Mouse (Mus musculus): ENCODE data around the gene Gm26602. TPM values are rescaled to one million over a fixed set of nuclear protein-coding genes. Genes with fewer than 3 reads are reported as not detected.
"Not testable (repeated sequence)": the region's sequence is repeated elsewhere in the genome, so short reads cannot be mapped to it uniquely, and the experiment has no call there.

The Gm26602 gene
- total RNA-seq, 1 experiment: 2.3 TPM

DNA sequence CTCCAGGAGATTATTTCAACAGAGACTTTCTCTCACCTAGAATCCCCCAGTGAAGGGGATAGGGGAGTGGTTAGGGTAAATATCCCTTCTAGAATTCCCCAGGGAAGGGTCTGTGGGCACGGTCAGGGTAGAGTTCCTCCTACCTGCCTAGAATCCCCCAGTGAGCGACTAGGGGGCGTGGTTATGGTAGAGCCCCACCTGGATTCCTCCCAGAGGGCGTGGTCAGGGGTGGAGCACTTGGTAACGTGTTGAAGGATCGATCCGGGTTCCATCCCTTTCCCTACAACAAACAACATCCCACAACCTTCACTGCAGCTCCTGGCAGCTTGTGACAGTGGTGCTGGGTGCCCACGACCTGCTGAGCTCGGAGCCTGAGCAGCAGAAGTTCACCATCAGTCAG lies 29.9 kb upstream of the Gm26602 start:
- Histone ChIP-seq H3K9me3 (ENCODE audit: control insufficient read depth, insufficient read depth, low read depth, low read length) (no peaks in the 10 kb centered on the region), H3K4me3 (ENCODE audit: insufficient read depth in 1 of 2, low read depth in 1 of 2, low read length in 2 of 2, poor library complexity in 1 of 2, severe bottlenecking in 1 of 2) (no peak overlapping the region), H3K36me3 (ENCODE audit: control insufficient read depth, insufficient read depth, low read length, poor library complexity, severe bottlenecking) (no peaks in the 10 kb centered on the region), H3K9ac (ENCODE audit: insufficient read depth, low read depth, low read length, poor library complexity, severe bottlenecking) (no peak overlapping the region), H3K4me1 (ENCODE audit: control insufficient read depth in 2 of 2, insufficient read depth in 2 of 2, low read length in 2 of 2, poor library complexity in 1 of 2) (peaks cover 0 to 19% of the 10 kb centered on the region in 2 experiments; a peak in 1 of 4 replicates), H3K27ac (ENCODE audit: insufficient read depth, low read depth, low read length, poor library complexity, severe bottlenecking) (no peak overlapping the region)
- DNase-seq (ENCODE audit: low read depth, low spot score): no peak
- in situ Hi-C loops (cut with MboI; ENCODE audit: low sequenced_read_pairs in 2 of 2, unreplicated experiment in 2 of 2): no loop called here
- TF ChIP-seq MAFK (IDR thresholded peaks at IDR 0.05; ENCODE audit: insufficient read depth, low read depth, low read length): no peak
- no peak for TF ChIP-seq CHD2 (IDR thresholded peaks at IDR 0.05; ENCODE audit: low read depth, low read length)
- TF ChIP-seq HCFC1 (IDR thresholded peaks at IDR 0.05; ENCODE audit: borderline replicate concordance, insufficient read depth, low read length): no peak
- TF ChIP-seq ZC3H11A (IDR thresholded peaks at IDR 0.05; ENCODE audit: borderline replicate concordance, low read depth, low read length): no peak
- TF ChIP-seq ZNF384 (IDR thresholded peaks at IDR 0.05; ENCODE audit: low read depth, low read length): no peak

DNA sequence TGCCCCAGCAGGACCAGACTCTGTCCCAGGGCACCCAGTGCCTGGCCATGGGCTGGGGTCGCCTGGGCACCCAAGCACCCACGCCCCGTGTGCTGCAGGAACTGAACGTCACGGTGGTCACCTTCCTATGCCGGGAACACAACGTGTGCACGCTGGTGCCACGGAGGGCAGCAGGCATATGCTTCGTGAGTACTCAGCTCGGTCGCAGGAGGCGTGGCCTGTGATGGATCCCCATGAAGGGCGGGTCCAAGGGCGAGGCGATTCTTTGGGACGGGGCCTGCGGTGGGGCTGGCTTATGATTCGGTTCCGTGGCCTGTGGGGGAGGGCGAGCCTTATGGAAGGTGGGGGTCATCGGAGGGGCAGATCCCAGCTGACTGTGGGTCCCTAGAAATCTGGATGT lies 28.7 kb upstream of the Gm26602 start:
- Histone ChIP-seq H3K36me3 (ENCODE audit: control insufficient read depth, insufficient read depth, low read length, poor library complexity, severe bottlenecking) (no peaks in the 10 kb centered on the region), H3K27ac (ENCODE audit: insufficient read depth, low read depth, low read length, poor library complexity, severe bottlenecking) (no peak overlapping the region), H3K4me3 (ENCODE audit: insufficient read depth in 1 of 2, low read depth in 1 of 2, low read length in 2 of 2, poor library complexity in 1 of 2, severe bottlenecking in 1 of 2) (peak overlapping the region in 1 of 2 experiments; percentile 47; a peak in 1 of 4 replicates), H3K4me1 (ENCODE audit: control insufficient read depth in 2 of 2, insufficient read depth in 2 of 2, low read length in 2 of 2, poor library complexity in 1 of 2) (peaks cover 0 to 19% of the 10 kb centered on the region in 2 experiments; a peak in 1 of 4 replicates), H3K9ac (ENCODE audit: insufficient read depth, low read depth, low read length, poor library complexity, severe bottlenecking) (0 out of 2 replicates have a peak overlapping the region, but pooled peaks have one; percentile 28), H3K9me3 (ENCODE audit: control insufficient read depth, insufficient read depth, low read depth, low read length) (no peaks in the 10 kb centered on the region)
- in situ Hi-C loops (cut with MboI; ENCODE audit: low sequenced_read_pairs in 2 of 2, unreplicated experiment in 2 of 2): no loop called here
- DNase-seq (ENCODE audit: low read depth, low spot score): no peak
- no peak for TF ChIP-seq ZNF384 (IDR thresholded peaks at IDR 0.05; ENCODE audit: low read depth, low read length)

DNA sequence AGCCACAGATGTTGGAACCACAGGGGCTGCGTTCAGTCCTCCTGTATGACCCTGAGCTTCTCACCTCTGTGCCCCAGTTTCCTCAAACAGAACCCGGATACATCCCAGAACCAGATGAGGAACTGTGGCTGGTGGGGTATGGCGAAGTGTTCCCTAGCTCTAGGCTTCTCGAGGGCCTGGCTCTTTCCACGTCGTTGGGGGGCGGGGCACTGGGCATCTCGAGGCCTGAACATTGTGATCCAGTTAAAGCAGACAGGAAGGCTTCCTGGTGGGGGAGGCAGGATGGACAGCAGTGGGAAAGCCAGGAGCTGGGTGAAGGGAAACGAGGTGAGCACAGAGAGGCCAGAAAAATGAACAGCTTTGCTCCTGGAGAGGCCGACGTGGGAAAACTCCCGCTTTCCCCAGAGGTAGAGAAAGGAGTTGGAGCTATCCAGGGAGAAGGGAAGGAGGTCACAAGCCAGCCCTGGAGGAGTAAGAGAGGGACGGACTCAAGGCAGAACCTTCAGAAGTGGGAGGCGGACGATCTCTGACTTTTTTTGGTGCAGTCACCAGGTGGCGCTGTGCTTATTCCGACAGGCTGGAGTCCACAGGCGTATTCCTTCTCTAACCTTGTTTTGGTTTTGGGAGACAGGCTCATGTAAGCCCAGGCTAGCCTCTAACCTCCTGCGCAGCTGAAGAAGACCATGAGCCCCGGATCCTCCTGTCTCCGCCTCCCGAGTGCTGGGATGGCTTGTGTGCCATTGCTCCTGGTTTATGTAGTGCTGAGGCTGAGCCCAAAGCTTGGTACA lies 27.2 kb upstream of the Gm26602 start:
- H3K36me3 ChIP-seq (ENCODE audit: control insufficient read depth, insufficient read depth, low read length, poor library complexity, severe bottlenecking): no peaks in the 10 kb centered on the region
- no peak overlapping the region for H3K4me3 ChIP-seq (ENCODE audit: insufficient read depth in 1 of 2, low read depth in 1 of 2, low read length in 2 of 2, poor library complexity in 1 of 2, severe bottlenecking in 1 of 2)
- H3K9ac ChIP-seq (ENCODE audit: insufficient read depth, low read depth, low read length, poor library complexity, severe bottlenecking): no peak overlapping the region
- TF ChIP-seq ZNF384 (IDR thresholded peaks at IDR 0.05; ENCODE audit: low read depth, low read length) (no peak), CHD2 (IDR thresholded peaks at IDR 0.05; ENCODE audit: low read depth, low read length) (no peak), ZC3H11A (IDR thresholded peaks at IDR 0.05; ENCODE audit: borderline replicate concordance, low read depth, low read length) (0 out of 2 replicates have a peak, but pooled peaks have one; percentile 20), HCFC1 (IDR thresholded peaks at IDR 0.05; ENCODE audit: borderline replicate concordance, insufficient read depth, low read length) (0 out of 2 replicates have a peak, but pooled peaks have one; percentile 40), MAFK (IDR thresholded peaks at IDR 0.05; ENCODE audit: insufficient read depth, low read depth, low read length) (no peak)
- peaks cover 0 to 19% of the 10 kb centered on the region in 2 experiments; a peak in 1 of 4 replicates for H3K4me1 ChIP-seq (ENCODE audit: control insufficient read depth in 2 of 2, insufficient read depth in 2 of 2, low read length in 2 of 2, poor library complexity in 1 of 2)
- no peaks in the 10 kb centered on the region for H3K9me3 ChIP-seq (ENCODE audit: control insufficient read depth, insufficient read depth, low read depth, low read length)
- no peak overlapping the region for H3K27ac ChIP-seq (ENCODE audit: insufficient read depth, low read depth, low read length, poor library complexity, severe bottlenecking)
- peak; percentile 89 for DNase-seq (ENCODE audit: low read depth, low spot score)
- in situ Hi-C loops (cut with MboI; ENCODE audit: low sequenced_read_pairs in 2 of 2, unreplicated experiment in 2 of 2): no loop called here

DNA sequence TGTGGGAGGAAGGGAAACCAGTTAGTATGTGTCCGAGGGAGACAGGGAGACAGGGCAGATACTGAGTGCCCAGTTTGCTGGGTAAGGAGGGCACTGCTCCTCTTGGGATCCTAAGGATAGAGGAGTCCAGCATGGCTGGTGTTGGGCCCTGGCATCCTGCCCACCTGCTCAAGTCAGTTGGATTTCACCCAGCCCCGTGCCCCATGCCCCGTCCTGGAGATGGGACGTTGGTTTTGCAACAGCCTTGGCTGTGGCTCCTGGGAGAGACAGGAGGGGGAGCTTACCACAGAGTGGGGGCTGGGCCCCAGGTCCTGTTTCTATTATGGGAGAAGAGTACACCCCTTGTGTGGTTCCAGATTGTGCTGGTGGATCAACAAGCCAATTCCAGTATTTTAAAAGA lies 26.2 kb upstream of the Gm26602 start:
- Histone ChIP-seq H3K9me3 (ENCODE audit: control insufficient read depth, insufficient read depth, low read depth, low read length) (no peaks in the 10 kb centered on the region), H3K27ac (ENCODE audit: insufficient read depth, low read depth, low read length, poor library complexity, severe bottlenecking) (no peak overlapping the region), H3K36me3 (ENCODE audit: control insufficient read depth, insufficient read depth, low read length, poor library complexity, severe bottlenecking) (no peaks in the 10 kb centered on the region), H3K9ac (ENCODE audit: insufficient read depth, low read depth, low read length, poor library complexity, severe bottlenecking) (no peak overlapping the region), H3K4me1 (ENCODE audit: control insufficient read depth in 2 of 2, insufficient read depth in 2 of 2, low read length in 2 of 2, poor library complexity in 1 of 2) (peaks cover 0 to 19% of the 10 kb centered on the region in 2 experiments; a peak in 1 of 4 replicates), H3K4me3 (ENCODE audit: insufficient read depth in 1 of 2, low read depth in 1 of 2, low read length in 2 of 2, poor library complexity in 1 of 2, severe bottlenecking in 1 of 2) (no peak overlapping the region)
- DNase-seq (ENCODE audit: low read depth, low spot score): no peak
- in situ Hi-C loops (cut with MboI; ENCODE audit: low sequenced_read_pairs in 2 of 2, unreplicated experiment in 2 of 2): no loop called here
- TF ChIP-seq CHD2 (IDR thresholded peaks at IDR 0.05; ENCODE audit: low read depth, low read length) (no peak), ZC3H11A (IDR thresholded peaks at IDR 0.05; ENCODE audit: borderline replicate concordance, low read depth, low read length) (no peak), MAFK (IDR thresholded peaks at IDR 0.05; ENCODE audit: insufficient read depth, low read depth, low read length) (no peak), ZNF384 (IDR thresholded peaks at IDR 0.05; ENCODE audit: low read depth, low read length) (no peak), HCFC1 (IDR thresholded peaks at IDR 0.05; ENCODE audit: borderline replicate concordance, insufficient read depth, low read length) (no peak)

DNA sequence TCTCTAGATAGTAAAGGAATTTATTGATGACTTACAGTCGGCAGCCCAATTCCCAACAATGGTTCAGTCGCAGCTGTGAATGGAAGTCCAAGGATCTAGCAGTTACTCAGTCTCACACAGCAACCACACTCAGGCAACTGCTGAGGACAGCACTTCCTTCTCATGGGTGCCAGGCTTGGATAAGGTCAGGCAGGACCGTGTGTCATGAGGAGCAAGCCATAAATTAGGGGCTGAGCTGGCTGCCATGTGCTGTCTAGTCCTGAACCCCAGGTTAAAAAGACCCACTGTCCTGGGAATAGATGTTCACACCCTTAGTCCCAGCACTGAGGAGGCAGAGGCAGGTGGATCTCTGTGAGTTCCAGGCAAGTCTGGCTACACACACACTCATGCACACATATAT lies 25.7 kb upstream of the Gm26602 start:
- H3K9me3 ChIP-seq (ENCODE audit: control insufficient read depth, insufficient read depth, low read depth, low read length); H3K36me3 ChIP-seq (ENCODE audit: control insufficient read depth, insufficient read depth, low read length, poor library complexity, severe bottlenecking); DNase-seq (ENCODE audit: low read depth, low spot score); H3K9ac ChIP-seq (ENCODE audit: insufficient read depth, low read depth, low read length, poor library complexity, severe bottlenecking); H3K27ac ChIP-seq (ENCODE audit: insufficient read depth, low read depth, low read length, poor library complexity, severe bottlenecking); in situ Hi-C loops (cut with MboI; ENCODE audit: low sequenced_read_pairs in 2 of 2, unreplicated experiment in 2 of 2); H3K4me3 ChIP-seq (ENCODE audit: insufficient read depth in 1 of 2, low read depth in 1 of 2, low read length in 2 of 2, poor library complexity in 1 of 2, severe bottlenecking in 1 of 2): not testable (repeated sequence)
- H3K4me1 ChIP-seq (ENCODE audit: control insufficient read depth in 2 of 2, insufficient read depth in 2 of 2, low read length in 2 of 2, poor library complexity in 1 of 2): peaks cover 0 to 19% of the 10 kb centered on the region in 2 experiments; a peak in 1 of 4 replicates

Data from ES-E14 (cell line).